In the genomic region with DNA sequence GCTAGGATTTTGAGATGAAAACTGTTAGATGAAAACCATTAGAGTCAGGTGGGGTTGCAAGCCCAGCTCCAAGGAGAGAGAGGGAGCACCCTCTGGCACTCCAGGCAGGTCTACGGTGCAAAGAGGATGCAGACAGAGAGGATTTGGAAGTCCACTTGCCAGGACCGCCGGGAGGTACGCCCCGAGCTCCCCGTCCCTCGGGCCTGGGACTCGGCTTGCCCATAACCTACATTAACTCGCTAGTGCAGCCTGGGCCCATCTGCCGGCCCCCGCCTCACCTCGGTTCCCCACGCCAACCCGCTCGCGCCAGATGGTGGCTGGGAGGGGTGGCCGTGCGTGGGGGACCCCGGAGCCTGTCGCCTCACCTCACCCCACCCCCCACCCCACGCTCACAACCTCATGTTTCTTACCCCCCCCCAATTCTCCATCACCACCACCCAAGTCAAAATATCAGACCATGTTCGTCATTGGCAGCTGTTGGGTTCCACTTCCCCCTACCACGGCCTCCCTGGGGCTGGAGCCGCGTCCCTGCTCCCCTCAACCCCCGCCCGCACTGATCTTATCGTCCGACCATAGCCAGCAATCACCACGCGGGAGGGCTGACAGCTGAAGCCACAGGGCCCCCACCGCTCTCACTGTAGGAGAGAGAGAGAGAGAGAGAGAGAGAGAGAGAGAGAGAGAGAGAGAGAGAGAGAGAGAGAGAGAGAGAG, we compare ENCODE assay signal across 8 mouse cellular contexts. TPM values are rescaled to one million over a fixed set of nuclear protein-coding genes. Genes with fewer than 3 reads are reported as not detected.
DNase-seq lines count a peak whose midpoint lies in the region; ATAC-seq lines count a peak whose summit lies in the region.

No protein-coding gene starts in this region.

- H3K9ac ChIP-seq in hindbrain, embryonic 15.5 days, result no peak overlapping the region
- no peak overlapping the region for H3K9ac ChIP-seq in midbrain, embryonic 11.5 days (ENCODE audit: low read length)

- no peak overlapping the region for H3K27ac ChIP-seq in hindbrain, embryonic 15.5 days (replicated peaks)
- H3K27ac ChIP-seq in midbrain, embryonic 11.5 days (ENCODE audit: low read depth, low read length), result no peak overlapping the region

- no peaks in the 10 kb centered on the region for H3K9me3 ChIP-seq in hindbrain, embryonic 15.5 days
- no peaks in the 10 kb centered on the region for H3K9me3 ChIP-seq in midbrain, embryonic 11.5 days (ENCODE audit: control insufficient read depth, low read length)

- H3K27me3 ChIP-seq in hindbrain, embryonic 15.5 days, result peaks cover 82% of the 10 kb centered on the region
- peaks cover 96% of the 10 kb centered on the region for H3K27me3 ChIP-seq in midbrain, embryonic 11.5 days (ENCODE audit: control insufficient read depth, insufficient read depth, low read length)

- H3K4me3 ChIP-seq in hindbrain, embryonic 15.5 days, result peak overlapping the region; percentile 47
- H3K4me3 ChIP-seq in midbrain, embryonic 11.5 days (ENCODE audit: low read depth, low read length), result 0 out of 2 replicates have a peak overlapping the region, but pooled peaks have one; percentile 28

- H3K36me3 ChIP-seq in hindbrain, embryonic 15.5 days, result no peaks in the 10 kb centered on the region
- no peaks in the 10 kb centered on the region for H3K36me3 ChIP-seq in midbrain, embryonic 11.5 days (ENCODE audit: control insufficient read depth, insufficient read depth, low read length)

- DNase-seq in CD4-positive, CD25-positive, alpha-beta regulatory T cell, adult 2 months (ENCODE audit: low read depth, low spot score), result peak; percentile 40
- DNase-seq in midbrain, embryonic 11.5 days (ENCODE audit: low spot score, missing footprints), result peak; percentile 88
- DNase-seq in urinary bladder, postnatal 14 days (ENCODE audit: low spot score), result no peak
- no peak for DNase-seq in embryo, embryonic 9.5 days (ENCODE audit: extremely low spot score)

- H3K4me1 ChIP-seq in hindbrain, embryonic 15.5 days (replicated peaks), result peaks cover 69% of the 10 kb centered on the region
- peaks cover 47% of the 10 kb centered on the region for H3K4me1 ChIP-seq in midbrain, embryonic 11.5 days (ENCODE audit: control insufficient read depth, insufficient read depth, low read length)

- 5% methylated on average over 32 of the region's 32 CpGs for WGBS in hindbrain, embryonic 15.5 days
- WGBS in midbrain, embryonic 11.5 days, result under 1% methylated on average over 32 of the region's 32 CpGs

- ATAC-seq in CD4-positive, CD25-positive, alpha-beta regulatory T cell, adult 4 months, result no peak
- ATAC-seq in common myeloid progenitor, adult 5-6 weeks (replicated peaks; ENCODE audit: low read depth, poor library complexity, severe bottlenecking), result peak; percentile 33; the same call in 1 of the 2 replicates
- no peak for ATAC-seq in hindbrain, embryonic 15.5 days (ENCODE audit: low FRiP score, low read depth)
- no peak for ATAC-seq in midbrain, embryonic 11.5 days (ENCODE audit: low FRiP score)
- ATAC-seq in erythroid progenitor cell, adult 5-6 weeks (replicated peaks; ENCODE audit: low FRiP score, poor library complexity, severe bottlenecking), result no peak

- H3K4me2 ChIP-seq in hindbrain, embryonic 15.5 days, result peak overlapping the region; percentile 96
- H3K4me2 ChIP-seq in midbrain, embryonic 11.5 days, result 0 out of 2 replicates have a peak overlapping the region, but pooled peaks have one; percentile 11

RNA-seq across cellular contexts. Expression of a gene that starts 1.6 kb away (rescaled TPM):
- not detected for polyA plus RNA-seq in CD4-positive, CD25-positive, alpha-beta regulatory T cell, adult 4 months (2017; shearing (Covaris generic))
- not detected in 2 replicates for total RNA-seq in common myeloid progenitor, adult 5-6 weeks (2017)
- polyA plus RNA-seq in hindbrain, embryonic 15.5 days (2015; fragmentation: Nextera tagmentation; extraction: Ambion mirVana), result 5.0 and 5.1 TPM in 2 replicates
- polyA plus RNA-seq in midbrain, embryonic 11.5 days (2014; fragmentation: Nextera tagmentation; extraction: Ambion mirVana), result 3.1 and 4.0 TPM in 2 replicates
- total RNA-seq in erythroid progenitor cell, adult 5-6 weeks (2015; ENCODE audit: low replicate concordance), result not detected in 2 replicates
- total RNA-seq in erythroid progenitor cell, adult 5-6 weeks (2017; ENCODE audit: low replicate concordance), result not detected in 2 replicates

RNA-seq across cellular contexts. Expression of a gene that starts 27.0 kb away (rescaled TPM):
- polyA plus RNA-seq in CD4-positive, CD25-positive, alpha-beta regulatory T cell, adult 4 months (2017; shearing (Covaris generic)), result not detected
- not detected in 2 replicates for total RNA-seq in common myeloid progenitor, adult 5-6 weeks (2017)
- polyA plus RNA-seq in hindbrain, embryonic 15.5 days (2015; fragmentation: Nextera tagmentation; extraction: Ambion mirVana), result 10.7 and 11.6 TPM in 2 replicates
- polyA plus RNA-seq in midbrain, embryonic 11.5 days (2014; fragmentation: Nextera tagmentation; extraction: Ambion mirVana), result 0.32 and 0.37 TPM in 2 replicates
- total RNA-seq in erythroid progenitor cell, adult 5-6 weeks (2015; ENCODE audit: low replicate concordance), result 4.3 TPM in 1 of 2 replicates, not detected in the other
- 0.13 TPM in 1 of 2 replicates, not detected in the other for total RNA-seq in erythroid progenitor cell, adult 5-6 weeks (2017; ENCODE audit: low replicate concordance)

RNA-seq across cellular contexts. Expression of a gene that starts 35.5 kb away (rescaled TPM):
- polyA plus RNA-seq in CD4-positive, CD25-positive, alpha-beta regulatory T cell, adult 4 months (2017; shearing (Covaris generic)), result 10 to 100 TPM in 1 of 2 experiments, 1 to 10 TPM in 1; 4.7 to 13.0 TPM
- 12.8 and 22.5 TPM in 2 replicates for total RNA-seq in common myeloid progenitor, adult 5-6 weeks (2017)
- 27.3 and 30.2 TPM in 2 replicates for polyA plus RNA-seq in hindbrain, embryonic 15.5 days (2015; fragmentation: Nextera tagmentation; extraction: Ambion mirVana)
- polyA plus RNA-seq in midbrain, embryonic 11.5 days (2014; fragmentation: Nextera tagmentation; extraction: Ambion mirVana), result 9.8 and 10.0 TPM in 2 replicates
- total RNA-seq in erythroid progenitor cell, adult 5-6 weeks (2015; ENCODE audit: low replicate concordance), result 1.1 and 2.1 TPM in 2 replicates
- 3.7 and 4.1 TPM in 2 replicates for total RNA-seq in erythroid progenitor cell, adult 5-6 weeks (2017; ENCODE audit: low replicate concordance)

RNA-seq across cellular contexts. Expression of a gene that starts 52.9 kb away (rescaled TPM):
- not detected for polyA plus RNA-seq in CD4-positive, CD25-positive, alpha-beta regulatory T cell, adult 4 months (2017; shearing (Covaris generic))
- total RNA-seq in common myeloid progenitor, adult 5-6 weeks (2017), result 0.05 TPM in 1 of 2 replicates, not detected in the other
- polyA plus RNA-seq in hindbrain, embryonic 15.5 days (2015; fragmentation: Nextera tagmentation; extraction: Ambion mirVana), result 44.2 and 45.5 TPM in 2 replicates
- polyA plus RNA-seq in midbrain, embryonic 11.5 days (2014; fragmentation: Nextera tagmentation; extraction: Ambion mirVana), result 1.3 and 2.6 TPM in 2 replicates
- not detected in 2 replicates for total RNA-seq in erythroid progenitor cell, adult 5-6 weeks (2015; ENCODE audit: low replicate concordance)
- not detected in 2 replicates for total RNA-seq in erythroid progenitor cell, adult 5-6 weeks (2017; ENCODE audit: low replicate concordance)

Comparison
In these comparisons a context has a peak if more than half of its experiments do, and no peak if none do; other contexts are left out.
1. DNase-seq: peak in CD4-positive, CD25-positive, alpha-beta regulatory T cell, adult 2 months (single experiment) and midbrain, embryonic 11.5 days (single experiment); none in urinary bladder, postnatal 14 days (single experiment) and embryo, embryonic 9.5 days (single experiment).